Mouse (Mus musculus) testis, adult 2 months (tissue): ENCODE measurements around the gene Cabp2.

ENCODE experiments used
- CTCF ChIP-seq: fragments of 200-500 bp; IDR thresholded peaks from 2 replicates; pipeline ENCODE4 v1.5.1; 2012; ENCODE audit warnings: low read depth, mild to moderate bottlenecking, inconsistent platforms, low read length, moderate library complexity; ENCODE audit not compliant: control insufficient read depth, insufficient read depth, insufficient replicate concordance
- POLR2A ChIP-seq: fragments of 200-500 bp; IDR thresholded peaks from 2 replicates; pipeline ENCODE4 v1.6.1; 2012; ENCODE audit warnings: low read depth, mild to moderate bottlenecking, inconsistent platforms, low read length, moderate library complexity; ENCODE audit not compliant: control insufficient read depth

- no peak for TF ChIP-seq CTCF
- no peak for TF ChIP-seq POLR2A
These were observed 19.4 kb downstream of the Cabp2 start for GRCm38 (mm10) chr19:4100718-4101261.
